Mouse (Mus musculus): Measurements from ENCODE around the gene Thsd7a.

- TF ChIP-seq POLR2A (IDR thresholded peaks at IDR 0.05; ENCODE audit: extremely low read depth, insufficient read depth, low read length) (no peak), CTCF (IDR thresholded peaks at IDR 0.05; ENCODE audit: extremely low read depth, insufficient read depth, low read length) (no peak)
These were observed 146.3 kb downstream of the Thsd7a start for GRCm38 (mm10) chr6:12602927-12603326.

Measured in cortical plate, adult 2 months (tissue).